Mouse (Mus musculus): ENCODE results near the gene Exoc6b.

DNA sequence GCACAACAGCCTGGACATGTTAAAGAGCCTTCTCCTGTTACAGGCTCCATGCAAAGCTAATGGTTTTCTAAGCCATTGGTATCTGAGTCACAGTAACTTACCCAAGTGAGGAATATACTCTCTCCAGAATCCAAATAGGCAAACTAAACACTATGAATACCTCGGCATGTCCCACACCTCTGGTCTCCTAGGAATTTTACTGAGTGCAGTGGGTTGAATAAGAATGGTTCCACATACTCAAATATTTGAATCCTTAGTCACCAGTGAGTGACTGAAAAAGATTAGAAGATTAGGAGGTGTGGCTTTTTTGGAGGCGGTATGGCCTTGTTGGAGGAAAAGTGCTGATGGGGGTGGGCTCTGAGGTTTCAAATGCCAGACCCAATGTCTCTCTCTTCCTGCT, 55.4 kb downstream of the Exoc6b start:
- TF ChIP-seq POLR2A (IDR thresholded peaks at IDR 0.05; ENCODE audit: insufficient read length, low read depth) = no peak
- no peak for TF ChIP-seq USF1 (IDR thresholded peaks at IDR 0.05; ENCODE audit: low read depth)
- TF ChIP-seq MAX (IDR thresholded peaks at IDR 0.05; ENCODE audit: low read depth) = no peak
- no peak for TF ChIP-seq TCF12 (IDR thresholded peaks at IDR 0.05; ENCODE audit: insufficient read depth, poor library complexity, severe bottlenecking)
- no peak for TF ChIP-seq CEBPB (IDR thresholded peaks at IDR 0.05; ENCODE audit: insufficient read depth, poor library complexity, severe bottlenecking)
- TF ChIP-seq SRF (IDR thresholded peaks at IDR 0.05; ENCODE audit: control insufficient read depth, insufficient read length, low read depth) = no peak
- no peak for TF ChIP-seq TCF3 (IDR thresholded peaks at IDR 0.05; ENCODE audit: insufficient read length, low read depth)
- TF ChIP-seq POLR2AphosphoS2 (IDR thresholded peaks at IDR 0.05; ENCODE audit: insufficient read length, low read depth) = no peak
- TF ChIP-seq MYOD1 (IDR thresholded peaks at IDR 0.05; ENCODE audit: control insufficient read depth in 1 of 3, insufficient read length in 2 of 3, low read depth in 2 of 3) = no peak
- no peak for TF ChIP-seq MYOG (IDR thresholded peaks at IDR 0.05; ENCODE audit: control insufficient read depth in 1 of 3, insufficient read depth in 1 of 3, insufficient read length in 2 of 3, low read depth in 2 of 3)
- TF ChIP-seq E2F4 (IDR thresholded peaks at IDR 0.05; ENCODE audit: insufficient read depth) = no peak
- no peak for TF ChIP-seq REST (IDR thresholded peaks at IDR 0.05; ENCODE audit: insufficient read depth, insufficient read length)

All from myocyte (in vitro differentiated cells).